Mouse (Mus musculus) midbrain, embryonic 11.5 days (tissue): Measurements from ENCODE around the gene Ankrd13c. TPM values are rescaled to one million over a fixed set of nuclear protein-coding genes. Genes with fewer than 3 reads are reported as not detected.
"Not testable (repeated sequence)": the region's sequence is repeated elsewhere in the genome, so short reads cannot be mapped to it uniquely, and the experiment has no call there.

ENCODE experiments used
- ATAC-seq: fragments of 200-750 bp; cut with Nextera tagmentation; 2 replicates; pipeline ENCODE4 v1.8.0; 2017; ENCODE audit warnings: moderate TSS enrichment, moderate library complexity; ENCODE audit not compliant: low FRiP score
- DNase-seq: peaks from one replicate; pipeline ENCODE4 v3.0.0; 2015; ENCODE audit warnings: low spot score; ENCODE audit errors: missing footprints
- H3K27ac ChIP-seq: fragments of 300-500 bp; sonication (generic); 2 replicates; pipeline ENCODE4 v1.5.1; 2014; ENCODE audit warnings: low read depth, low read length
- H3K27me3 ChIP-seq: fragments of 300-500 bp; sonication (generic); 2 replicates; pipeline ENCODE4 v1.6.1; 2014; ENCODE audit warnings: mild to moderate bottlenecking, low read length, moderate library complexity, mixed read lengths; ENCODE audit not compliant: control insufficient read depth, insufficient read depth
- H3K36me3 ChIP-seq: fragments of 300-500 bp; sonication (generic); 2 replicates; pipeline ENCODE4 v1.6.1; 2014; ENCODE audit warnings: mild to moderate bottlenecking, low read length, moderate library complexity, mixed read lengths; ENCODE audit not compliant: control insufficient read depth, insufficient read depth
- H3K4me1 ChIP-seq: fragments of 300-500 bp; sonication (generic); 2 replicates; pipeline ENCODE4 v1.6.1; 2014; ENCODE audit warnings: low read length; ENCODE audit not compliant: control insufficient read depth, insufficient read depth
- H3K4me2 ChIP-seq: fragments of 300-500 bp; sonication (generic); 2 replicates; pipeline ENCODE4 v1.6.1; 2014; ENCODE audit warnings: mild to moderate bottlenecking, moderate library complexity
- H3K4me3 ChIP-seq: fragments of 300-500 bp; sonication (generic); 2 replicates; pipeline ENCODE4 v1.5.1; 2014; ENCODE audit warnings: low read depth, low read length
- H3K9ac ChIP-seq: fragments of 300-500 bp; sonication (generic); 2 replicates; pipeline ENCODE4 v1.6.1; 2014; ENCODE audit warnings: low read length
- H3K9me3 ChIP-seq: fragments of 300-500 bp; sonication (generic); 2 replicates; pipeline ENCODE4 v1.6.1; 2016; ENCODE audit warnings: low read length; ENCODE audit not compliant: control insufficient read depth
- WGBS: fragments of 180-500 bp; shearing (Covaris S2); extraction: QIAGEN DNeasy Blood & Tissue Kit; methylation state at CpG from one replicate; pipeline ENCODE4 v1.1.7; 2014; 5-methylcytosine and 5-hydroxymethylcytosine counted together
- polyA plus RNA-seq: library from polyadenylated mRNA; unstranded; fragments of >200 nt; fragmentation: Nextera tagmentation; extraction: Ambion mirVana; gene quantifications from 2 replicates; pipeline ENCODE4 v1.2.1, GENCODE M21; 2014

Ankrd13c gene
- polyA plus RNA-seq, 1 experiment from 2014 or later = 24.0 TPM

DNA sequence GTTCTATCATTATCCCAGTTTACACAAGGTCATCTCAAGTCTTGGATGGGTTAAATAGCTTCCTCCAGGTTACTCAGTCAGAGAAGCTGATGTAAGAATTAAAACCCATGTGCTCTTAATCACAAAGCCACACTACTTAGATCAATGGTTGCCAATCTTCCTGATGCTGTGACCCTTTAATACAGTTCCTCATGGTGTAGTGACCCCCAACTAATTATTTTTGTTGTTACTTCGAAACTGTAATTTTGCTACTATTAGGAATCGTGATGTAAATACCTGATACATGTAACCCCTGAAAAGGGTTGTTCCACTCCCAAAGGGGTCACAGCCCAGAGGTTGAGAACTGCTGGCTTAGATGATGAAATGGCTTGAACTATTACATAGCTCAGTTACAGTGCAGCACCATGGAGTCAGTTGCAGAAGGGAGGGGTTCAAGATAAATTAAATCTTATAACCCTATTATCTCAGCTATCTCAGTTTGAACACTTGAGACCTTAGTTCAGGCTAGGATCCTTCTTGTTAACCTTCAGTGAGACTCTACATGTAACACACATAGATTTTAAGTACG lies 23.7 kb upstream of the Ankrd13c start:
- Histone ChIP-seq H3K4me2 (no peak overlapping the region), H3K9ac (no peak overlapping the region), H3K9me3 (no peaks in the 10 kb centered on the region), H3K4me3 (no peak overlapping the region), H3K27me3 (no peaks in the 10 kb centered on the region), H3K27ac (no peak overlapping the region), H3K36me3 (no peaks in the 10 kb centered on the region), H3K4me1 (no peaks in the 10 kb centered on the region)
- ATAC-seq (no peak), DNase-seq (no peak)
- 82% methylated on average over 3 of the region's 3 CpGs for WGBS

DNA sequence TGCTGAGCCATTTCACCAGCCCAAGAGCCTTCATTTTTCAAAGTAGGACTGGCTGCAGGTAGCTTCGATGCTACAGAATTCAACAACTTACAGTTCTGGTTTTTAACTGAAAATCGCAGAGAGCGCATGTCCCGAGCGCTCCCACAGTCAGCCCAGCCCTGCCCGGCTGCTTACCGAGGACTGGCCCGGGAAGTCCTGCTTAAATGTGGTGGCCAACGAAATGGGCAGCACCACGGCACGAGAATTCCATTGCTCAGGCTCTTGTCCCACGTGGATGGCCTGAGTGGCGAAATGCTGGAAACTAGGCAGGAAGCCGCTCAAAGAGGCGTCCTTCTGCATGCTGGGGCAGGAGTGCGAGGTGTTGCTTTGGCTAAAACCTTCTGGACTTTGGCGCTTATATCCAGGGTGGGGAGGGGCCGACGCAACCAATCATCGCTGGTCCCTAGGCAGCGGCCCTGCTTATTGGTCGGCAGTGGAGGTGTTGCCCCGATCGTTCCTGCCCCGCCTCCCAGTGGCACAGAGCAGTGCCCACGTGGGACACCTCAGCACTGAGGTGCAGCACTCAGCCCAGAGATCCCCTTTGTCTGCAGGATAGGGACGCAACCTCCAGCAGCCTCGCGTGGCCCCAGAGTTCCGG lies 22.2 kb upstream of the Ankrd13c start, which contains the start of gene Cth:
Cth (minus strand) TSS at position 386 of the 637 bp plus-strand sequence.
- H3K4me1 ChIP-seq = no peaks in the 10 kb centered on the region
- peak within 1 kb of the TSS; percentile 81 for H3K4me2 ChIP-seq
- DNase-seq (peak; percentile 97), ATAC-seq (peak; percentile 100)
- H3K9me3 ChIP-seq = no peaks in the 10 kb centered on the region
- H3K27me3 ChIP-seq = no peaks in the 10 kb centered on the region
- no peaks in the 10 kb centered on the region for H3K36me3 ChIP-seq
- H3K4me3 ChIP-seq = peak within 1 kb of the TSS; percentile 44
- H3K27ac ChIP-seq = no peak within 1 kb of the TSS
- under 1% methylated on average over 30 of the region's 30 CpGs for WGBS
- peak within 1 kb of the TSS; percentile 63 for H3K9ac ChIP-seq

DNA sequence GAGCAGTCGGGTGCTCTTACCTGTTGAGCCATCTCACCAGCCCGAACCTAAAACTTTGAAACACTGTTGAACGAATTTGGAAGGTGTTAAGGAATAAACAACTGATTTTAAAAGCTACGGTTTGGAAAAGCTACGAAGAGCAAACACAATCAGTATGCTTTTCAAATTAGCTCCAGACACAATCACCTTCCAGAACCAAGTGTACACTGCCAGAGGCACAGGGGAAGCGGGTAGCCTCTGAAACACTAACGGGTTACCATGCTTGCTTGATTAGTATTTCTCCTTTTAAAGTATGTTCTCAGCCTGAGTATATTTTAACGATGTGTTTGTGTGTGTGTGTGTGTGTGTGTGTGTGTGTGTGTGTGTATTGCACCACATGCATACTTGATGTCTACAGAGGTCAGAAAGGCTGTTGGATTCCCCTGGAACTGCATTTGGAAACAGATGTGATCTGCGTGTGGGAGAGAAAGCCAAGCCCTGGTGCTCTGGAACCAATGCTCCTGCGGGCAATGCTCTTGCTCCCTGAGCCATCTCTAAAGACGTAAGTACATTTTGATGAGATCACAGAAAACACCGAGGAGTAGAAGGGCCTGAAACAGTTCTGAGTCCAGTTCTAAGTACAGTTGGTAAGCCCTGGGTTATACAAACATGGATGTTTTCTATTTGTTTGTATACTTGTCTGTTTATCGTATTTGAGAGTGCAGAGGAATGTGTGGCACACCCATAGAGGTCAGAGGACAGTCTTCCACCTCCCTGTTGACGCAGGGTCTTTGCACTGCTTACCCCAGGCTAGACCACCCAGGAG lies 21.1 kb upstream of the Ankrd13c start:
- DNase-seq = peak; percentile 81
- no peak overlapping the region for H3K9ac ChIP-seq
- H3K36me3 ChIP-seq = no peaks in the 10 kb centered on the region
- no peaks in the 10 kb centered on the region for H3K27me3 ChIP-seq
- H3K4me1 ChIP-seq = no peaks in the 10 kb centered on the region
- no peaks in the 10 kb centered on the region for H3K9me3 ChIP-seq
- WGBS = 89% methylated on average over 14 of the region's 14 CpGs
- no peak overlapping the region for H3K4me3 ChIP-seq
- no peak overlapping the region for H3K27ac ChIP-seq
- H3K4me2 ChIP-seq = no peak overlapping the region
- ATAC-seq = no peak

DNA sequence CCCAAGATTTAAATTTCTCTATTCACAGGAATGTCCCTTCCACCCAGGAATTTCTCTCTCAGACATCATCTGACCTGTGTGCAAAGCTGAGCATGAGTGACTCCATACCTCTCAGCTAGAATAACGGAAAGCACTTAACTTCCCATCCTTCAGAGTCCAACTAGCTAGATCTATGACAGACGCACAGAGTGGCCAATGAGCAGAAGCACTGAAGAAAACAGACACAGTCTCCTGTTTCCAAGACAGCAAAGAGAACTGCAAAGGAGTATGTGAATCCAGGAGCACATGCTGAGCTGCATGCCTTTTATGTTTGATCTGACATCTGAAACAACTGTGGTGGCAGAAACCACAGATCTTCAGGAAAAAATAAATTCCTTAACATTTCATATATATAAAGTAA lies 20.3 kb upstream of the Ankrd13c start:
- no peak for DNase-seq
- Histone ChIP-seq H3K4me3 (no peak overlapping the region), H3K4me2 (no peak overlapping the region), H3K4me1 (no peaks in the 10 kb centered on the region), H3K36me3 (no peaks in the 10 kb centered on the region), H3K9ac (no peak overlapping the region), H3K9me3 (no peaks in the 10 kb centered on the region), H3K27ac (no peak overlapping the region), H3K27me3 (no peaks in the 10 kb centered on the region)
- ATAC-seq = no peak
- WGBS = 54% methylated on average over 2 of the region's 2 CpGs

DNA sequence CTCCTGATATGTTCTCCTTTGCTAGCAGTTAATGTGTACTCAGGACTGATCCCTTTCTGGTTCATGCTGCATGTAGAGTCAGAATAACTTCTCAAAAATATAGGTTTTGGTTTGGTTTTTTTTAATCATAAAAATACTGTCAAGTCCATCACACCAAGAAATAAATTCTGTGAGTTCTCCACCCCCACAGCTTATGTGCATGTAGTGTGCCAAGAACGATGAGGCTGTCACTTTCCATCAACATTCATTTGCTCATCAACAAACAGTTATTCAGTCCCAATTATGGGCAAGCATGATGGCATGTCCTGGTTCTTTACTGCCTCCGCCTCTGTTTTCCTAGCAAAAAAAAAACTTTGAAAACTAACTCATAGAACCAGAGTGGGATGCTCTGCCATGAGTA lies 18.3 kb upstream of the Ankrd13c start:
- Histone ChIP-seq H3K27ac (no peak overlapping the region), H3K4me3 (no peak overlapping the region), H3K36me3 (no peaks in the 10 kb centered on the region), H3K27me3 (no peaks in the 10 kb centered on the region), H3K4me1 (no peaks in the 10 kb centered on the region), H3K9ac (no peak overlapping the region), H3K4me2 (no peak overlapping the region), H3K9me3 (no peaks in the 10 kb centered on the region)
- 81% methylated on average over 2 of the region's 2 CpGs for WGBS
- DNase-seq (no peak), ATAC-seq (no peak)

DNA sequence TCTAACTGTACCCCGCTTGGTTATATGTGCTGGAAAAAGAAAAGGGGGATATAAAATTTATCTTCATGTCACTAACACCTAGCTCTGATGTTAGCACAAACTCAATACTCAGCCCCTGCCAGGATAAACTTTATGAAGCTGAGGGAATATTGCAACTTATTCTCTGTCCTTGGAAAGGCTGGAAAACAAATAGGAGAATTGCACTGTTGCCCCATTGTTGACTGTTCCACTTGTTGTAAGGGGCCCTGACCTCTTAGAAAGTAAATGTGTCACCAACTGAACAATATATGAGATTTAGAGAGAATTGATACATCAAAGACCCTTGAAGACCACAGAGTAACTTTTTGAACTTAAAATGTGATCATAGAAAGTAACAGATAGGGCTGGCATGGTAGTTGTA lies 17.6 kb upstream of the Ankrd13c start:
- Histone ChIP-seq H3K27ac (no peak overlapping the region), H3K4me2 (no peak overlapping the region)

DNA sequence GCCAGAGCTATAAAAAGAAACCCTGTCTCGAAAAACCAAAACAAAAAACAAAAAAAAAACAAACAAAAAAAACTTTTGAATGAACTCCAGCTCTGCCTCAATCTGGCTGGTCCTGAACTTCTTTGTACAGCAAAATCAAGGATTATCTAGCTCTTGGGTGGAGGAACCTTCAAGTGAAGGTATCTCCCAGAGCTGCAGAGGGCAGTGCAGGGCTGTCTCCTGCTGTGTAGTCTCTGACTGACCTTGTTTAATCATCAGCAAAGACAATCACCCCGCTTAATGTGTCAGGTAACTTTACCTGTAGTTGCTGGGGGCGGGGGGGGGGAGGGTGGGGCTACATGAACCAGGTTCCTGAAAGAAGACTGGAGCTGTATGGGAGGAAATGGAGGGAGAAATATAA lies 15.4 kb upstream of the Ankrd13c start:
- Histone ChIP-seq H3K4me2 (no peak overlapping the region), H3K9ac (no peak overlapping the region), H3K4me1 (no peaks in the 10 kb centered on the region), H3K9me3 (no peaks in the 10 kb centered on the region), H3K27ac (no peak overlapping the region), H3K4me3 (no peak overlapping the region), H3K36me3 (no peaks in the 10 kb centered on the region), H3K27me3 (no peaks in the 10 kb centered on the region)
- no peak for DNase-seq
- no peak for ATAC-seq
- WGBS = 67% methylated on average over 3 of the region's 3 CpGs

More for the DNA sequence above, 17.6 kb upstream of the Ankrd13c start:
- no peak for DNase-seq
- Histone ChIP-seq H3K36me3 (no peaks in the 10 kb centered on the region), H3K27me3 (no peaks in the 10 kb centered on the region), H3K9me3 (no peaks in the 10 kb centered on the region), H3K4me1 (no peaks in the 10 kb centered on the region), H3K9ac (no peak overlapping the region), H3K4me3 (no peak overlapping the region)
- WGBS = 96% methylated on average over 1 of the region's 1 CpGs
- ATAC-seq = no peak

DNA sequence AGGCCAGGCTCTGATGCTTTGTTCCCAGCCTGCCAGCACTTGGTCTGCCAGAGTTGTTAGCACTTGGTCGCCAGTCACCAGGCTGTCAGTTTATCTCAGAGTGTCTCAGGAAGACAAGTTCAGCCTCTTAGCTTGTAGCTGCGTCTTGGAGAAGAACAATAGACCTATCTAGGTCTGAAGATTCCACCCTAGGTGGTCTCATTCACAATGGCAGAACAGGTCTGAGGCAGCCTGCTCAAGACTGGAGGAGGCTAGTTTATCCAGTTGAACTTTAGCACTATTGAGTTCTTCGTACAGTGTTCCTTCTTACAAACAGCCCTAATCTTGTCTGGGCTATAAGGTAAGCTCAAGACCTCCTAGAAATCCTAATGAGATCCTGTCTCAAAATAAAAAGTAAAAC lies 15.0 kb upstream of the Ankrd13c start:
- no peaks in the 10 kb centered on the region for H3K27me3 ChIP-seq
- H3K4me3 ChIP-seq = no peak overlapping the region
- no peak overlapping the region for H3K27ac ChIP-seq
- DNase-seq (no peak), ATAC-seq (no peak)
- H3K4me2 ChIP-seq = no peak overlapping the region
- H3K9me3 ChIP-seq = no peaks in the 10 kb centered on the region
- H3K9ac ChIP-seq = no peak overlapping the region
- 56% methylated on average over 3 of the region's 3 CpGs for WGBS
- H3K36me3 ChIP-seq = no peaks in the 10 kb centered on the region
- no peaks in the 10 kb centered on the region for H3K4me1 ChIP-seq

DNA sequence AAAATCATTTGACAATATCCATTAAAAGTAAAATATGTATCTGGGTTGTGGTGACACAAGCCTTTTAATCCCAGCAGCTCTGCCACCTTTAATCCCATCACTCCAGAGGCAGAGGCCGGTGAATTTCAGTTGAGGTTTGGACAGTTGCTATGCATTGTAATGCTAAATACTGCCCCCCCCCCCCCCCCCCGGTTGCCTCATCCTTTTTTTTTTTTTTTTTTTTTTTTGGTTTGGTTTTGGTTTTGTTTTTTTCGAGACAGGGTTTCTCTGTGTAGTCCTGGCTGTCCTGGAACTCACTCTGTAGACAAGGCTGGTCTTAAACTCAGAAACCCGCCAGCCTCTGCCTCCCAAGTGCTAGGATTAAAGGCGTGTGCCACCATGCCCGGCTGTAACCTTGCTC lies 13.8 kb upstream of the Ankrd13c start:
- not testable (repeated sequence) for H3K4me2 ChIP-seq, H3K9ac ChIP-seq, H3K9me3 ChIP-seq, DNase-seq, H3K4me3 ChIP-seq, H3K4me1 ChIP-seq, H3K27me3 ChIP-seq, H3K36me3 ChIP-seq, H3K27ac ChIP-seq, ATAC-seq
- 71% methylated on average over 5 of the region's 6 CpGs for WGBS
